Mouse (Mus musculus) midbrain, embryonic 15.5 days (tissue): ENCODE measurements around the gene Acsl4. TPM values are rescaled to one million over a fixed set of nuclear protein-coding genes. Genes with fewer than 3 reads are reported as not detected.

Source experiments
- ATAC-seq: fragments of 200-750 bp; cut with Nextera tagmentation; replicated peaks from 2 replicates; pipeline ENCODE4 v1.8.0; 2017; ENCODE audit warnings: moderate TSS enrichment
- H3K27ac ChIP-seq: fragments of 300-500 bp; sonication (generic); 2 replicates; pipeline ENCODE4 v1.5.1; 2015; ENCODE audit warnings: mild to moderate bottlenecking, inconsistent platforms
- H3K27me3 ChIP-seq: fragments of 300-500 bp; sonication (generic); replicated peaks from 2 replicates; pipeline ENCODE4 v1.6.1; 2015; ENCODE audit warnings: inconsistent platforms
- H3K36me3 ChIP-seq: fragments of 300-500 bp; sonication (generic); replicated peaks from 2 replicates; pipeline ENCODE4 v1.6.1; 2015; ENCODE audit warnings: inconsistent platforms
- H3K4me1 ChIP-seq: fragments of 300-500 bp; sonication (generic); 2 replicates; pipeline ENCODE4 v1.6.1; 2015; ENCODE audit warnings: inconsistent platforms
- H3K4me2 ChIP-seq: fragments of 300-500 bp; sonication (generic); 2 replicates; pipeline ENCODE4 v1.6.1; 2015; ENCODE audit warnings: inconsistent platforms, mild to moderate bottlenecking, moderate library complexity
- H3K4me3 ChIP-seq: fragments of 300-500 bp; sonication (generic); 2 replicates; pipeline ENCODE4 v1.5.1; 2015; ENCODE audit warnings: mild to moderate bottlenecking, inconsistent platforms
- H3K9ac ChIP-seq: fragments of 300-500 bp; sonication (generic); 2 replicates; pipeline ENCODE4 v1.6.1; 2015; ENCODE audit warnings: mild to moderate bottlenecking, inconsistent platforms
- H3K9me3 ChIP-seq: fragments of 300-500 bp; sonication (generic); 2 replicates; pipeline ENCODE4 v1.6.1; 2016; ENCODE audit warnings: inconsistent platforms
- WGBS: fragments of 180-500 bp; shearing (Covaris S2); methylation state at CpG from one replicate; pipeline ENCODE4 v1.1.7; 2015; ENCODE audit warnings: mixed read lengths; 5-methylcytosine and 5-hydroxymethylcytosine counted together
- polyA plus RNA-seq: library from polyadenylated mRNA; unstranded; fragments of >200 nt; fragmentation: Nextera tagmentation; extraction: Ambion mirVana; gene quantifications from 2 replicates; pipeline ENCODE4 v1.2.1, GENCODE M21; 2015

Acsl4 gene
- polyA plus RNA-seq, 1 experiment from 2014 or later = 20.3 TPM

- Histone ChIP-seq H3K36me3 (no peaks in the 10 kb centered on the region), H3K4me2 (no peak overlapping the region), H3K9me3 (no peaks in the 10 kb centered on the region), H3K27me3 (no peaks in the 10 kb centered on the region), H3K27ac (no peak overlapping the region), H3K4me1 (no peaks in the 10 kb centered on the region), H3K9ac (no peak overlapping the region), H3K4me3 (no peak overlapping the region)
- ATAC-seq = no peak
- WGBS = 52% methylated on average over 3 of the region's 3 CpGs
Measured at GRCm38 (mm10) chrX:142276573-142276972, 113.8 kb downstream of the Acsl4 start.

DNA sequence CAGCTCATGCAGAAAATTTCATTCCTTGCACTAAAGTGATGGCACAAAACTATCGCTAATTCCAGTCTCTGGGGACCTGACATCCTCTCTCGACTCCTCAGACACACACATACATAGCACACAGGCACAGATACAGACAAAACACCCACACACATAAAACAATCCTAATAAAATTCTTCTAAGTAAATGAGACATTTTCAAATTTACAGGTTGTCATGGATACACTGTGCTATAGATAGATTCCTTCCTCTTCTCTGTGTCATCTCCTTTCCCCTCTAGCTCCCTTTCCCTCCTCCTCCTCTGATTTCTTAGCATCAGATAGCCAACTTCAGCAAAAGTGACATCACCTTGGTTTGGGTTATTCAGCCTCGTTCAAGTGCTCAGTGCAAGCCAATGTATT lies 114.3 kb downstream of the Acsl4 start:
- H3K9me3 ChIP-seq = no peaks in the 10 kb centered on the region
- no peaks in the 10 kb centered on the region for H3K27me3 ChIP-seq
- no peaks in the 10 kb centered on the region for H3K36me3 ChIP-seq
- 64% methylated on average over 3 of the region's 3 CpGs for WGBS
- ATAC-seq = no peak
- no peaks in the 10 kb centered on the region for H3K4me1 ChIP-seq
- H3K4me3 ChIP-seq = no peak overlapping the region
- no peak overlapping the region for H3K27ac ChIP-seq
- H3K4me2 ChIP-seq = no peak overlapping the region
- H3K9ac ChIP-seq = no peak overlapping the region

Other genes starting within 250 kb of the Acsl4 start
- gene Gucy2f, start 193.6 kb downstream of the Acsl4 start, polyA plus RNA-seq = 0.04 and 0.05 TPM in 2 replicates
- 16.0 and 19.2 TPM in 2 replicates for gene Nxt2, start 163.8 kb downstream of the Acsl4 start, polyA plus RNA-seq
- 21.5 and 25.0 TPM in 2 replicates for gene Kcne1l, start 84.2 kb downstream of the Acsl4 start, polyA plus RNA-seq